Mouse (Mus musculus): ENCODE measurements around the gene Dapp1.

Dapp1 gene

DNA sequence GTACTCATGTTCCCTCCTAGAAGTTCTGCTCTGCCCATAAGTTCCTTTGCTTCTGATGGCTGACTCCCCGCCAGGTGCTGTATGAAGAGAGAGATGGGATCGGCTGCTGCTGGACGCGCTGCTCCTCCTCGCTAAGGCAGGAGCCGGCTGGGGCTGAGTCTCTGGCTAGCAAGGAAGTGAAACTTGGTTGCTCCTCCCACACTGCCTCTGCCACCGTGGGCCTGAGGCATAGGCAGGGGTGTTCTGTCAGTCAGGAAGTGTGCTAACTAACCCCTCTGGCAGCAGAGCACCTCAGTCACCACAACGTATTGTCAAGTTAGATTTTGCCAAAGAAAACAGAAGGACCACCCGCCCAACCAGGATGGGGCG lies at the start of gene Dapp1:
Dapp1 (minus strand) TSS at position 164 of the 369 bp plus-strand sequence.
- in situ Hi-C loops (cut with MseI, MboI) = no loop called here

DNA sequence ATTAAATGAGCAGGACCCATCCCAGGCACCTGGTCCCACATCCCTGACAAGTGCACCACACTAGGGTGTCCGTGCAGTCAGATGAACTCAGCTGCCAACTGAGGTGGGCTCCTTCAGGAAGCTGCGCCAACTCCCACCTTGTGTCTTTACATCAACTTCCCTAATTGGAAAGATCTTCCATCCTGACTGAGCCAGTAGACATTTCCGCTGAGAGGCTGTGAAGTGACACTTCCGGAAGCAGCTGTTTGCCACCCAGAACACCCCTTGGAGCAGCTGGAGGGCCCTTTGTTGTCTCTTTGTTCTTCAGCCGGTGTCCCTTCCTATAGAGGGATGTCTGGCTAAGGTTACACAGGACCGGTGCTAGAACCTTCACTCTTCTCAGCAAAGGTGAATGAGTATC lies 49.2 kb upstream of the Dapp1 start:
- in situ Hi-C loops (cut with MseI, MboI) = no loop called here

DNA sequence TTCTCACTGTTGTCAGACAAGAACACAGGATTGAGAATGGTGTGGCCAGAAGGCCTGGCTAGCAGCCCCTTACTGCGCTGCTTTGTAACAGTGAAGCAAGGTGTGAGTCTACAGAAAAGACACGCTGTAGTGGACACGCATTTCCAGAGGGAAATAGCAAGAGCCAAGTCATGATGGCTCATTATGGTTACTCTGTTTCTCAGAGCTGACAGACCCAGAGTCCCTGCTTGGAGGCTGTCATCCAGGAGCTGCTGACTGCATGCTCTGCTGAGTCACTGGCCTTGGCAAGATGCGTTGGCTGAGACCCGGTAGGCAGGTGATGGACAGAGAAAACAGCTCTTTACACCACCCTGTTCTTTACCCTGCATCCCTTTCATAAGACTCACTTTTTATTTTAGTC lies 48.0 kb upstream of the Dapp1 start:
- in situ Hi-C loops (cut with MseI, MboI) = no loop called here

DNA sequence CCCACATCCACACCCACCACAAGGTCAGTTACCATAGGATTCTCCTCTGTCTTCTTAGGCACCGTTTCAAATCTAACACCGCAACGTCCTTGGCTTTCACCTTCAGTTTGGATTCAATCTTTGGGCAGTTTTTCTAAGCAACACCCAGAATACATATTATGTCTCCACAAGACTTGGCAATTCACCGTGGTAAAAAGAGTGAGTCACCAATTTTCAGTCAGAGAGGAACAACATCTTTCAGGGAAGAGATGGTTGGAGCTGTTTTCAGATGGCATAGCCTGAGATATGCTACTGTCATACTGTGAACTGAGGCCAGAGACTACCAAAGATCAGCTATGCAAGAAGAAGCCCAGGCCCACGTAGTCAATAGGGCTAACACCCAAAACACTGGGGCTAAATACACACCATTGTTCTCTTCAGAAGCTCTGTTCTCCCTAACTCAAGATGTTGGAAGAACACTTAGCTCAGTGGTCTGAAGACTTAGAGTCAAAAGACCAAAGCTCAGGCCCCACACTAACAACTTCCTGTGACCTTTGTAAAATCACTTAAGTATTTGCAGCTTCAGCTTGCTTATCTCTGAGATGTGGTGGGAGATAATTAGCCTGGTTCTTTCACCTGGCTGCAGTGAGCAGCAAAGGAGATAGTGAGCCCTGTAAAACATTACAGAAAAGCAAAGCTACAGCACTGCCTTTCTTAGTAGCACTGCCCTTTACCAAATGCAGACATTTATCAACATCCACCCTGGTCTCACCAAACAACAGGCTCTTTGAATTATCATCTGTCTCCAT lies 46.4 kb upstream of the Dapp1 start:
- in situ Hi-C loops (cut with MseI, MboI) = no loop called here

DNA sequence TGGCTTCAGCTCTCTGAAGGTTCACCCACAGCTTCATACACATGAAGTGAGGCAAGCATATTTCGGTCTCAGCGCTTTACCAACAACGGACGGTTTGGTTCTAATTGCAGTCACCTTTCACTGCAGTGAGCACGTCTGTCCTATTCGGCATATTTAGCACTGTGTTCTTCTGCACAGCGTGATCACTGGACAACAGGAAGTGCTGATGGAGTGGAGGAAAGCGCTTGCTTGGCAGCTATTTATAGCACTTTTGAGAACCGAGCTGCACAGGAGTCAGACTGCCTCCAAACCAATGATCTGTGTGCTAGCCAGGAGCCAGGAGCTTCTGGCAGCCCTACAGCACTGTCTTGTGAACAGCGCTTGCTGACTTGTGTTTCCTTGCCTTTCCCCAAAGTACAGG lies 44.9 kb upstream of the Dapp1 start:
- in situ Hi-C loops (cut with MseI, MboI) = no loop called here

DNA sequence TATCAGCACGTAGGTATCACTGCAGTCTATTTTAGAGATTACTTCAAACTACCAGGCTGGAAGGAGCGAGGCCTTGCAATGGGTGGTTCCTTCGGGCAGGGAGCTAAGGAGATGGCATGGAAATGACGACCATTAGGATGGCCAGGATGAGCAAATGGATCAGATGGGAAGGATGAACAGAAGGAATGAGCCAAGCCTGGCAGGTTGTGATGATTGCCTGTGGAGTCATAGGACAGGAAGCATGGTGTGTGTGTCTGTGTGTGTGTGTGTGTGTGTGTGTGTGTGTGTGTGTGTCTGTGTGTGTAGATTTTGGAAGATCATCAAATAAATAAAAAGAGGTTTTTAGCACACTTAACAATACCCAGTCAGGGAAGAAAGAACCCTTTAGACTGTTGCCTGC lies 41.3 kb upstream of the Dapp1 start:
- in situ Hi-C loops (cut with MseI, MboI) = no loop called here

DNA sequence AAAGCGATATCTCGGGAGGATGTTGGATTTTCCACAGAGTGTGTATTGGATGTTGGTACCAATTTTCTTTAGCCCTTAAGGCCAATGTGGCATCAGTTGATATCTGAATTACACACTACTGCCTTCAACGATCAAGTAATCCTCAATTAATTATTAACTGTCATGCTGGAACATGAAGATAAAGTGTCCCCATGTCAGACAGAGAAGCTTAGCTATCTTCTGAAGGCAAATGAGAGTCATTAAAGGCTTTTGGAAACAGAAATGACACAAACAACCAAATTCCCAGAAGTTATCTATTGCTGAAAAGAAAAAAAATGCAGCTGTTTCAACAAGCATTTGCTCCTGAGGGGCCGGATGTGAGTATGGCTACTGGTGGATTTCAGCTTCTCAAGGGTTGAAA lies 40.7 kb upstream of the Dapp1 start:
- in situ Hi-C loops (cut with MseI, MboI) = no loop called here

DNA sequence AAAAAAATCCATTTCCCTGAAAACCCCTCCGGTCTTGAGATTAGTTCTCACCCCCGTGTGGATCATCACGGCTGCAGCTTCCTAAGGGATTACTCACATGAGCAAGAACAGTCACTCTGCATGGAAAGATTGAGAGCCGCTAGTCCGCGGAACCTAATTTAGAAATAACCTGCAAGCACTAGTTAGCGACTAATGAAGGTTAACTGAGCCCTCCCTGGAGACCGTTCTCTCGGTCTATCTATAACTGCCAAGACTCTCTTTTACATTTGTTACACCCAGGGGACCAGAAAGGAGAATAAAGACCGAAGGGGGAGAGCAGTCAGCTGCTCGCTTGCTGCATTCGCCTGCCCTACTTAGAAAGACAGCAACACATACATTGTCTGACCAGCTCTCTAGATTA lies 35.5 kb upstream of the Dapp1 start:
- in situ Hi-C loops (cut with MseI, MboI) = no loop called here

DNA sequence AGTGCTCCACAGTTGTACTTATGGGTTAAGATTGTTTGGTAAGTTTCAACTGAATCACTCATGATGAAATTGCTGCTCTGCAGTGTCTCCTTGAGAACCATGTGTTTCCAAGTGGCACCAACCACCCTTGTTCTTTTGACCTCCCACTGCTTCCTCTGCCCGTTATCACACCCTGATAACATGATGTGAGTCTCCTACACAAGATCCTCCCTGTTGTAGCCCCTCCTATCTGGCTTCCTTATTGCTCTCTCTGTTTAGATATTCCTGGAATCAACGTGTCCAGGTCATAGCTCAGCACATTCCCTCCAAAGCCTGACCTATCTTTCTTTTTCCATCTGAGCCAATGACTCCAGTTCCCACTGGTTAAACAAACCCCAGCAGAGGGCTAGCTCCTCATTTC lies 33.4 kb upstream of the Dapp1 start:
- in situ Hi-C loops (cut with MseI, MboI) = no loop called here

DNA sequence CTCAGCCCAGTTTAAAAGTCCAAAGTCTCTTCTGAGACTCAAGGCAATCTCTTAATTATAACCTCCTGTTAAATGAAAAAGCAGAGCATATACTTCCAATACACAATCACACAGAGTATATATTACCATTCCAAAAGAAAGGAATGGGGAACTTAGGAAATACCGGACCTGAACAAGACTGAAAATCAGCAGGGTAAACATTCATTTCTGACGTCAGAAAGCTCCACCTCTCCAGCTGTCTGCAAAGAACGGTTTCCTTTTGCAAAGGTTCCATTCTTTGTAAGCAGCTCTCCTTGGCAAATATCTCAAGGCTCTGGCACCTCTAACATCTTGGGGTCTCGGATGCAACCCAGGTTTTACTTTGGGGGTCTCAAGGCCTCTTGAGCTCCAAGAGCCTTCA lies 31.0 kb upstream of the Dapp1 start:
- in situ Hi-C loops (cut with MseI, MboI) = no loop called here

DNA sequence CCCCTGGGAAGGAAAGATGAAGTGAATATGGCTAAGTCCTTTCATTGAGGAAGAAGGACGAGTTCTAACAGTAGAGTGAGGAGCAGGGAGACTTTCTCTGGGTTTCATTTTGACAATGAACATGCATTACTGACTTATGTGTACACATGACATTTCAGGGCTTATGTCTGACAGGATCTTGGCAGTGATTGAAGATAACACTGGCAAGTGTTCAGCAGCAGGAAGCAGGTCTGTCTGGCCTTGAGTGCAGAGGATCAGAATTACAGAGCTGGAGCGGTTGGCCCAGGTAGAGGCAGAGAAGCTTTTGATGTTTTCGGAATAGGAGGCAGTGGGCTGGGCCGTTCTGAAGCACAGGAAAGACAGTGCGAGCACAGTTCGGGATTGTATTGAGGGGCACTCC lies 26.8 kb upstream of the Dapp1 start:
- in situ Hi-C loops (cut with MseI, MboI) = no loop called here

DNA sequence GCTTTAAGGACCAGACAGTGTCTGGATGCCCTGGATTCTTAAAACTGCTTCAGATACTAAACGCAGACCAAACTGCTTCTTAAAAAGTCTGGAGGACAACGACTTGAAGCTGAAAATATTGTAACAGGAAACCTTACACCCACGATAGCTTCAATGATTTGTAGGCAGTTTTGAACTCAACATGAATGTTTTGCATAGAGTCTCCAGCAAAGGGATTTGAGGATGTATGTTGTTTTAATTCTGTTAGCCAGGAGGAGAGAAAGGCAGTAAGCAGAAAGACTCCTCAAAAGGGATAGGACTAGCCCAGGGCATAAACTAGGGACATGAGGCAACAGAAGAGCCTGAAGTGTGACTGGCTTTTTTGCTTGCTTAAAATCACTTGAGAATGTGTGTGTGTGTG lies 25.6 kb upstream of the Dapp1 start:
- in situ Hi-C loops (cut with MseI, MboI) = no loop called here

DNA sequence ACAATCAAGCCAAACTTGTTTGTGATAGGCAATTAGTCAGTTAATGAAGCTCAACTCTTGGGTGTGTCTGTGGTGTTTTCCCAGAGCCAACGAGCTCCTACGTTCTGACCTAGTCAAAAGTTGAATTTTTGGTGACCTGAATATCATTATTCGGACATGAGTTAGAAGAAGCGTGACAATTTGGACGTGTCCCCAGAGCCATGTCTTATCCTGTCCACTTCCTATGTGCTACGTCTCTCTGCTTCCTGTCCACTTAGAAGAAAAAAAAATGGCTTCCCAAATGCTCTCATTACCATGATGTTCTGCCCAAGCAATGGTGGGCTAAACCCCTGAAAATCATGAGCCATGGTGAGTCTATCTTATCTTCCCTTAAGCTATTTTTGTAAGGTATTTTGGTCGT lies 21.9 kb upstream of the Dapp1 start:
- in situ Hi-C loops (cut with MseI, MboI) = no loop called here

DNA sequence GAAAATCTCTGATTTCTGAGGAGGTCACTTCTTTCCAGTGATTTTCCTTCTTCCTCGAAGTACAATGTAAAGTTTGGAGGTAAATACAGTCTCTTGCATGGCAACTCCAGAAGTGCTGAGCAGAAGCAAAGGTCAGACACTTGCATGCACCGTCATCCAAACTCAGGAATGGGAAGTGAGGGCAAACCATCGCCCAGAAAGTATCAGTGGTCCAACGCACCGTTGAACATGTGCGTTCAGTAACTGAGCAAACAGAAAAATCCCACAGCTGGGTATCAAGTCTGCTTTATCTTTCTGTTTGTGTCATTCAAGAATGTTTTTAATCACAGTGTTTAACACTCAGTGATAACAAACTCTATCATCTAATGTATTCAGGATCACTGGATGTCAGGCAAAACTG lies 21.2 kb upstream of the Dapp1 start:
- in situ Hi-C loops (cut with MseI, MboI) = no loop called here

DNA sequence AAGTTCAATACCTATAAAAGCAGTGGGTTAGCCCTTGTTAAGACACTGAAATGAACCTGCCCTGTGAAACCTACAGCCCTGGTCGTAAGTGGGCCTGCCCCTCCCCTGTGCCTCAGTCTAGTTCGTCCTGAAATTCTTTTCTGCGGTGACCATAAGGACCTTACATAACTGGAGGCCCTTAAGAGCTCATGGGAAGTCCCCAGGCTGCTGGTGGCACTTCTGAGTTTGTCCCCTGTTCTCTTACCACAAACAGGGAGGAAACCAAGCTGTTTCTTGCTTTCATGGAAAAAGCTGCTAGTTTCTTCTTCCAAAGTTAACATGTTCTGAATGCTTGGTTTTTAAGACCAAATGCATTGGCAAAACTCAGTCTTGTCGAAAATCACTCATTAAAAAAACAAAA lies 20.5 kb upstream of the Dapp1 start:
- in situ Hi-C loops (cut with MseI, MboI) = no loop called here

DNA sequence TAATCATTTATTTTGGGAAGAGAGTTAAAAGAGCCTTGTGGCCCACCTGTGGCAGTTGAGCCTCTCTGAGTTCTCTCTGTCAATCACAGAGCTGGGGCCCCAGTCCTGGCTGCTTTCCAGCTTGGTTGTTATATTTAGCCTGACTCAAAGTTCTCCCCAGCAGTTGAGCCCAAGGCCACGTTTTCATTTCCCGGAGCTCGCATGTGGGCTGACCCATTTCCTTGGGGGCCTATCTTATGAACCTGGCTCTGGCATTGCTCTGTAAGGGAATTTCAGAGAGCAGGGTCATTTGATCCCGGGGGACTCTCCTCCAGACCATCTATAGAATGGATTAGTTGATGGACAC lies 19.4 kb upstream of the Dapp1 start:
- in situ Hi-C loops (cut with MseI, MboI) = no loop called here

DNA sequence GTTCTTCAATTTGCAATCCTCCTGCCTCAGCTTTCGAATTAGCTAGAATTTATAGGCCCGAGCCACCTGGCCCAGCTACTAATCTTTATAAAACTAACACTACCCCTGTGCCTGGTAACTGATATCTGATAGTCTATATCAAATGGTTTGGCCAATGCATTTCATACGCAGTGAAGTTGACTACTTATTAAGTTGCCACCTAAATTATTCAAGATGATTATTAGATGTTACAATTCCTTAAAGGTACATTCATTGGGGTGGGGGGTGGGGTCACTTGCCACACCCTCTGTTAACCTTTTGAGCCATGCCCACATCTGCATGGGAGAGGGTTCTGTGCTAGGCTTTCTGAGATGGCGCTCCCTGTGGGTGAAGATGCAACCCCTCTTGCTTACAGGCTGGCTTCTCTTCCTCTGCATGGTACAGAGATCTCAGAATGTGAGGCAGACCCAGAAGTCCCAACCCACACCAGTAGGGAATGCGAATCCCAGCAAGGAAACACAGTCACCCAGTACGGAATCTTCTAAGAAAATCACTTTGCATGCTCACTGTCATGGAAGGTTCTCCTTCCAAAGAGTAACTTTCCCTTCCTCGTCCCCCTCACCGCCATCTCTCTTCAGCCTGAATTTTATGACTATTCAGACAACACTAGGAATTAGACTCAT lies 18.8 kb upstream of the Dapp1 start:
- in situ Hi-C loops (cut with MseI, MboI) = no loop called here

DNA sequence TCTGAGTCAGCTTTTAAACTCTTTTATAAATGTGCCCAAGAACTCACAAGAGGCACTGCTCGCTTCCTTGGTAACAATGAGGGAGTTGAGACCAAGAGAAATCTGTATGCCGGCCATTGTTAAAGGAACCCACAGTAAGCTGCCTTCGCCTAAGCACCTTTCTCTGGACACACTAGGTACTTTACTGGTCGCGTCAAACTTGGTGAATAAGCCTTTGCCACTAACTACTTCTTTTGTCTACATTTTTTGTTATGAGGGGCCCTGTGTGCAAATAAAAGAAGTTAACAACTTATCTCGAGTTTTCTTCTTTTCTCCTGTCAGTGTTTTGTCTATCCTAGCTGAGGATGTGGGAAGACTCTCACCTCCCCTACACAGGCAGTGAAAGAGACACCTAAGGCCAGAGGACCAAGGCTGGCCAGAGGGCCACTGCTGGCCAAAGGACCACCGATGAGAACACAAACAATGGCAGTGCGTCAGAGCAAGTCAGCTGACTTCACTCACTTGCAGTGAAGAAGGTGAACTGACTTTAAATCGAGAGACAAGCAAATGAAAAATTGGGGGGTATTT lies 18.0 kb upstream of the Dapp1 start:
- in situ Hi-C loops (cut with MseI, MboI) = no loop called here

DNA sequence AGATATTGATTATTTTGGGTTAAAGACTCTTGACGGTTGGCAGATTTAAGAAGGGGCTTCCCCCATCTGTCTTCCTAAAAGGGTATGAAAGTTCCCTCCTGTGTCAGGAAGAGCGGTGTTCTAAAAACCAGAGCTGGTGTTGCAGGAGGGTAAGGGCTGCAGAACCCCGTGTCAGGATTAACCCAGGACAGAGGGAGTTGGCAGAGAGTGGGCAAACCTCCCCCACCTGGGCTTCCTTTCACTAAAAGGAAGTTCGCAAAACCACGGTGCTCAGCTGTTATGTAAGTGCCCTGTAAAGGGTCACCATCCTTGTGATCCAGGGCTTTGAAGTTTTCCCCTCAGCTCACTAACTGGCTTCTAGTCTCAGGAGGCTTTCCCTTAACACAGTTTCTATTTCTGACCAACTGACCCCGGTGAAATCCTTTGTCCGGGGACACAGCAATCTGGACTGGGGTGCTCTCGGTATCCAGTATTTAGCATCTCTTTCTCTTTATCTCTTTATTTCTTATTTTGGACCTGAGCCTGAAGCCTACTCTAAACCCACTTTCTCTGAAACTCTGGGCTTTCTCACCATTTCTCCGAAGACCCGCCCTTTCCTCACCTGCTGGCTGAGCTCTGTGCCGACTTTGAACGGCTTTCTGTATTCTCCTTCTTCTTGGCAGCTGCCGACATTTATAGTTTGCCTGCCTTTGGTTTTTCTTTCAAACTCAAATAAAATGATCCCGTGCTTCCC lies 17.3 kb upstream of the Dapp1 start:
- in situ Hi-C loops (cut with MseI, MboI) = no loop called here

DNA sequence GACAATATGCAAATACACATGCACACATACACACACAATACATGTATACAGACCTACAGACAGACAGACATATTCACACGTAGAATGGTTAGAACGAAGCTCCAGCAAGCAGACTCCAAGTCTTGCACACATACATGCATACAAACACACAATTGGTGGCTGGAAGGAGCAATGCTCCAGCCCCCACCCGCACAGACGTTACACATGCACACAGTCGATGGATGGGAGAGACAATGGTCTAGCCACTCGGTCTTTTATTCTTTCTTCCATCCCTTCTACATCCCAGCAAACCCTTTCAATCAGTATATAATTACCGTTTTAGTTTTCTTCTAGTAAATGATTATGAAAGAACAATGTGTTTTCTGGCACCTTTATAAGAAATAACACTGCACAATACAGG lies 14.1 kb upstream of the Dapp1 start:
- in situ Hi-C loops (cut with MseI, MboI) = no loop called here

DNA sequence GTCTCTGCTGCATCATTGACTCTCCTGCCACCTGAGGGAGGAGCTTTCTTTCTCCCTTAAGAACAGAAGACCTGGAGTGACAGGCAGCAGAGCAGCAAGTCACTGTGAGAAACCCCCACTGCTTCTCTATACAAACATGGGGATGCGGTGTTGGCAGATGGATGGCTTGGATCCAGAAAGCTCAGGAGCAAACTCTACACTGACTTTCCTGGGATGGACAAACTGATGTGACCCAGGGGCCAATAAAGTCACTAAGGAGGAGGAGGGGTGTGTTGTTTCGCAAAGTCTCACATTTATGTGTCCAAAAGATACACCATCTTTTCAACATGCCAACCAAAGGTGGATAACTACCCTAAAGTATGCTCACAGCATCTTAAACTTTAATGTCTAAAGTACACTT lies 12.9 kb upstream of the Dapp1 start:
- in situ Hi-C loops (cut with MseI, MboI) = loop anchor here (5.0 kb wide), 1 partner anchor 153 kb away; no protein-coding TSS in a partner anchor

DNA sequence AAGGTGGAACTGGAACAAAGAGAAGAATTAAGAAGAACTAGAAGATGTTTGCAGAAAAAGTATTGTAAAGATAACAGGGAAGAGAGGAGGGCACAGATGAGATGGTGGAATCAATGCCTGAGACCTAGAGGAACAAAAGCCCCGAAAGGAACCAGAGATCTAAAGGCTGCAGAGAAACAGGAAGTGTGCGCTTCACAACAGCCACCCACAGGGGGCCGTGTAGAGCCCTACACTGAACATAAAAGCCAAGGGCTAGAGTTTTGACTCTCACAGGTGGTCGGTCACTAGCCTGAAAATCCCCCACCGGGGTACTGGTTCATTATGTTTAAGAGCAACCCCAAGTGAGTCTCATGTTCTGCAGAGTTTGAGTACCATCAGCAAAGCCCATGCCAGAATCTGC lies 11.0 kb upstream of the Dapp1 start:
- in situ Hi-C loops (cut with MseI, MboI) = loop anchor here (5.0 kb wide), 1 partner anchor 155 kb away; no protein-coding TSS in a partner anchor

DNA sequence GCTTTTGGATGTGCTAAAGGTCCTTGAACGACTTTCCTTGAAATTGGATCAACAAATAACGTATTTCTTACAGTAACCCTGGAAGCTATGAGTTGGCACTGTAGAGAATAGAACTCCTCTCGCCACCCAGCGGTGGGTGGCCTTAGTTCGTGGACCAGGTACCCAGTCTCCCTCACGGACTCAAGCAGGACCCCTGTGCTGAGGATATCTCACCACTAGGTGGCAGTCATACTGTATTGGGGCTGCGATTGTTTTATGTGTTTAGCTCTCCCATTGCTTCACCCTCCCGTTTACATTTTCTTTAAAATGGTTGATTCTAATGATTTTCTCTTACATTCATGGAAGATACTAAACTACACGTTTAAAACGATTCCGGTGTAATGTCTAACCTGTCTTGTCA lies 9.8 kb upstream of the Dapp1 start:
- in situ Hi-C loops (cut with MseI, MboI) = loop anchor here (5.0 kb wide), 1 partner anchor 156 kb away; no protein-coding TSS in a partner anchor
